Mouse (Mus musculus): ENCODE measurements around the gene Nav1. TPM values are rescaled to one million over a fixed set of nuclear protein-coding genes. Genes with fewer than 3 reads are reported as not detected.

Gene Nav1
- polyA plus RNA-seq, 1 experiment from 2014 or later, result 59.4 TPM

- no peak for ATAC-seq (replicated peaks)
- H3K4me2 ChIP-seq, result no peak overlapping the region
- no peak overlapping the region for H3K27ac ChIP-seq
- H3K4me3 ChIP-seq, result no peak overlapping the region
- no peaks in the 10 kb centered on the region for H3K9me3 ChIP-seq
- H3K27me3 ChIP-seq (replicated peaks), result no peaks in the 10 kb centered on the region
- no peaks in the 10 kb centered on the region for H3K36me3 ChIP-seq (replicated peaks)
- no peak overlapping the region for H3K9ac ChIP-seq
- H3K4me1 ChIP-seq, result peaks cover 27% of the 10 kb centered on the region
- 83% methylated on average over 4 of the region's 4 CpGs for WGBS
These were observed 26.4 kb upstream of the Nav1 start for GRCm38 (mm10) chr1:135633478-135633877.

GRCm38 (mm10) chr1:135632199-135632598 lies 25.1 kb upstream of the Nav1 start:
- Histone ChIP-seq H3K4me1 (peaks cover 15% of the 10 kb centered on the region), H3K36me3 (replicated peaks) (no peaks in the 10 kb centered on the region), H3K4me3 (no peak overlapping the region), H3K4me2 (no peak overlapping the region), H3K27me3 (replicated peaks) (no peaks in the 10 kb centered on the region), H3K9me3 (no peaks in the 10 kb centered on the region), H3K9ac (no peak overlapping the region), H3K27ac (no peak overlapping the region)
- whole genome bisulfite sequencing, result 44% methylated on average over 1 of the region's 1 CpGs
- no peak for ATAC-seq (replicated peaks)

GRCm38 (mm10) chr1:135631515-135631914 lies 24.4 kb upstream of the Nav1 start:
- 72% methylated on average over 8 of the region's 8 CpGs for WGBS
- Histone ChIP-seq H3K4me3 (no peak overlapping the region), H3K36me3 (replicated peaks) (no peaks in the 10 kb centered on the region), H3K4me2 (no peak overlapping the region), H3K9ac (no peak overlapping the region), H3K27me3 (replicated peaks) (no peaks in the 10 kb centered on the region), H3K27ac (no peak overlapping the region), H3K4me1 (peaks cover 12% of the 10 kb centered on the region), H3K9me3 (no peaks in the 10 kb centered on the region)
- ATAC-seq (replicated peaks), result no peak

GRCm38 (mm10) chr1:135629846-135630245 lies 22.8 kb upstream of the Nav1 start:
- Histone ChIP-seq H3K9me3 (no peaks in the 10 kb centered on the region), H3K27ac (no peak overlapping the region), H3K4me1 (peaks cover 7% of the 10 kb centered on the region), H3K4me3 (no peak overlapping the region), H3K27me3 (replicated peaks) (no peaks in the 10 kb centered on the region), H3K9ac (no peak overlapping the region), H3K36me3 (replicated peaks) (no peaks in the 10 kb centered on the region), H3K4me2 (no peak overlapping the region)
- 86% methylated on average over 5 of the region's 5 CpGs for WGBS
- ATAC-seq (replicated peaks), result no peak

- no peaks in the 10 kb centered on the region for H3K36me3 ChIP-seq (replicated peaks)
- no peak overlapping the region for H3K9ac ChIP-seq
- peaks cover 9% of the 10 kb centered on the region for H3K4me1 ChIP-seq
- H3K27me3 ChIP-seq (replicated peaks), result no peaks in the 10 kb centered on the region
- no peak overlapping the region for H3K4me2 ChIP-seq
- WGBS, result 85% methylated on average over 6 of the region's 6 CpGs
- ATAC-seq (replicated peaks), result no peak
- H3K4me3 ChIP-seq, result no peak overlapping the region
- no peak overlapping the region for H3K27ac ChIP-seq
- H3K9me3 ChIP-seq, result no peaks in the 10 kb centered on the region
These were observed 19.1 kb upstream of the Nav1 start for GRCm38 (mm10) chr1:135626218-135626617.

GRCm38 (mm10) chr1:135625741-135626140 lies 18.6 kb upstream of the Nav1 start:
- Histone ChIP-seq H3K4me1 (peaks cover 9% of the 10 kb centered on the region), H3K9ac (no peak overlapping the region), H3K4me2 (no peak overlapping the region), H3K36me3 (replicated peaks) (no peaks in the 10 kb centered on the region), H3K27me3 (replicated peaks) (no peaks in the 10 kb centered on the region), H3K9me3 (no peaks in the 10 kb centered on the region), H3K27ac (no peak overlapping the region), H3K4me3 (no peak overlapping the region)
- WGBS, result 78% methylated on average over 3 of the region's 3 CpGs
- no peak for ATAC-seq (replicated peaks)

- 55% methylated on average over 5 of the region's 5 CpGs for WGBS
- H3K27ac ChIP-seq, result 0 out of 2 replicates have a peak overlapping the region, but pooled peaks have one; percentile 18
- no peaks in the 10 kb centered on the region for H3K36me3 ChIP-seq (replicated peaks)
- no peaks in the 10 kb centered on the region for H3K27me3 ChIP-seq (replicated peaks)
- no peaks in the 10 kb centered on the region for H3K9me3 ChIP-seq
- H3K4me2 ChIP-seq, result no peak overlapping the region
- H3K4me3 ChIP-seq, result no peak overlapping the region
- H3K4me1 ChIP-seq, result peaks cover 16% of the 10 kb centered on the region
- no peak overlapping the region for H3K9ac ChIP-seq
- peak; percentile 69 for ATAC-seq (replicated peaks)
These were observed 17.6 kb upstream of the Nav1 start for GRCm38 (mm10) chr1:135624646-135625045.

GRCm38 (mm10) chr1:135623136-135623535 lies 16.0 kb upstream of the Nav1 start:
- no peaks in the 10 kb centered on the region for H3K9me3 ChIP-seq
- H3K4me2 ChIP-seq, result no peak overlapping the region
- no peaks in the 10 kb centered on the region for H3K36me3 ChIP-seq (replicated peaks)

GRCm38 (mm10) chr1:135621307-135621706 lies 14.2 kb upstream of the Nav1 start:
- WGBS, result 52% methylated on average over 3 of the region's 3 CpGs

More at GRCm38 (mm10) chr1:135623136-135623535, 16.0 kb upstream of the Nav1 start:
- Histone ChIP-seq H3K27me3 (replicated peaks) (no peaks in the 10 kb centered on the region), H3K4me1 (peaks cover 22% of the 10 kb centered on the region), H3K4me3 (no peak overlapping the region), H3K27ac (no peak overlapping the region), H3K9ac (no peak overlapping the region)
- no peak for ATAC-seq (replicated peaks)
- WGBS, result 89% methylated on average over 5 of the region's 5 CpGs

GRCm38 (mm10) chr1:135619932-135620391 lies 12.9 kb upstream of the Nav1 start:
- Histone ChIP-seq H3K27me3 (replicated peaks) (no peaks in the 10 kb centered on the region), H3K36me3 (replicated peaks) (no peaks in the 10 kb centered on the region), H3K4me1 (peaks cover 30% of the 10 kb centered on the region), H3K27ac (no peak overlapping the region), H3K9me3 (no peaks in the 10 kb centered on the region), H3K4me2 (no peak overlapping the region), H3K4me3 (no peak overlapping the region), H3K9ac (no peak overlapping the region)
- no peak for ATAC-seq (replicated peaks)
- 18% methylated on average over 7 of the region's 7 CpGs for WGBS

More at GRCm38 (mm10) chr1:135621307-135621706, 14.2 kb upstream of the Nav1 start:
- Histone ChIP-seq H3K36me3 (replicated peaks) (no peaks in the 10 kb centered on the region), H3K27ac (no peak overlapping the region), H3K27me3 (replicated peaks) (no peaks in the 10 kb centered on the region), H3K4me3 (no peak overlapping the region), H3K4me2 (no peak overlapping the region), H3K9ac (no peak overlapping the region), H3K9me3 (no peaks in the 10 kb centered on the region), H3K4me1 (peaks cover 24% of the 10 kb centered on the region)
- no peak for ATAC-seq (replicated peaks)

GRCm38 (mm10) chr1:135619130-135619529 lies 12.0 kb upstream of the Nav1 start:
- Histone ChIP-seq H3K4me1 (peaks cover 24% of the 10 kb centered on the region), H3K27ac (peak overlapping the region; percentile 20; the same call in 1 of the 2 replicates), H3K4me3 (no peak overlapping the region), H3K4me2 (no peak overlapping the region), H3K9ac (no peak overlapping the region), H3K36me3 (replicated peaks) (no peaks in the 10 kb centered on the region), H3K9me3 (no peaks in the 10 kb centered on the region), H3K27me3 (replicated peaks) (no peaks in the 10 kb centered on the region)
- WGBS, result 34% methylated on average over 7 of the region's 7 CpGs
- ATAC-seq (replicated peaks), result 0 out of 2 replicates have a peak, but pooled peaks have one; percentile 50

- WGBS, result 83% methylated on average over 3 of the region's 3 CpGs
These were observed 10.2 kb upstream of the Nav1 start for GRCm38 (mm10) chr1:135617344-135617743.

More at GRCm38 (mm10) chr1:135617344-135617743, 10.2 kb upstream of the Nav1 start:
- no peaks in the 10 kb centered on the region for H3K27me3 ChIP-seq (replicated peaks)
- H3K4me3 ChIP-seq, result no peak overlapping the region
- no peaks in the 10 kb centered on the region for H3K9me3 ChIP-seq
- ATAC-seq (replicated peaks), result no peak
- H3K27ac ChIP-seq, result no peak overlapping the region
- H3K4me1 ChIP-seq, result peaks cover 24% of the 10 kb centered on the region
- no peak overlapping the region for H3K9ac ChIP-seq
- H3K36me3 ChIP-seq (replicated peaks), result no peaks in the 10 kb centered on the region
- H3K4me2 ChIP-seq, result no peak overlapping the region

All from midbrain, embryonic 15.5 days (tissue).